Mouse (Mus musculus): ENCODE results near the gene Olfr731. TPM values are rescaled to one million over a fixed set of nuclear protein-coding genes. Genes with fewer than 3 reads are reported as not detected.

The Olfr731 gene
- polyA plus RNA-seq (2014; fragmentation: Nextera tagmentation; extraction: Ambion mirVana), result not detected in 2 replicates

DNA sequence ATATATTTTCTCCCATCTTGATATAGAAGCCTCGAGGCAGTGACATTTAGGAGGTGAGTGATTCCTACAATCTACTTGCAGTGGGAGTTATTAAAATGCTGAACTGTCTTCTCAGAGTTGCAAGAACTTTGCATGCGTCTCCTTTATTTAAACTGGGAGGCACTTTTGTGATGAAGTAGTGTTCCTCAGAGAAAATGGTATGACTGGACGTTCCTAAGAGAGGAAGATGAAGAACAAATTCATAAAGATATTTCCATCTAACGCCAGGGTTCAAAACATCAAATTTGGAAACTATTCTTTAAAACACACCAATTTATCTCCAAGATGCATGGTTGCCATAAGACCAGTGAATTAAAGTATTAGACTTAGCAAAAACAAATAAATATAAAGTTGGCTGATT is at the start of gene Olfr731:
Gene Olfr731 (minus strand): TSS at position 101 of the 400 bp plus-strand sequence.
- Histone ChIP-seq H3K4me2 (replicated peaks; ENCODE audit: low read depth, low read length) (no peak within 1 kb of the TSS), H3K9ac (ENCODE audit: low read depth, low read length) (no peak within 1 kb of the TSS), H3K9me3 (ENCODE audit: control insufficient read depth, low read length) (no peaks in the 10 kb centered on the region), H3K36me3 (ENCODE audit: control insufficient read depth, insufficient read depth, low read length) (no peaks in the 10 kb centered on the region), H3K27me3 (ENCODE audit: control insufficient read depth, insufficient read depth, low read length) (no peaks in the 10 kb centered on the region), H3K27ac (ENCODE audit: low read depth, low read length) (no peak within 1 kb of the TSS), H3K4me1 (replicated peaks; ENCODE audit: control insufficient read depth, insufficient read depth, low read length) (no peaks in the 10 kb centered on the region), H3K4me3 (ENCODE audit: low read depth, low read length) (no peak within 1 kb of the TSS)
- ATAC-seq (ENCODE audit: low FRiP score) (no peak), DNase-seq (ENCODE audit: low spot score) (no peak)
- WGBS, result 89% methylated on average over 4 of the region's 4 CpGs

DNA sequence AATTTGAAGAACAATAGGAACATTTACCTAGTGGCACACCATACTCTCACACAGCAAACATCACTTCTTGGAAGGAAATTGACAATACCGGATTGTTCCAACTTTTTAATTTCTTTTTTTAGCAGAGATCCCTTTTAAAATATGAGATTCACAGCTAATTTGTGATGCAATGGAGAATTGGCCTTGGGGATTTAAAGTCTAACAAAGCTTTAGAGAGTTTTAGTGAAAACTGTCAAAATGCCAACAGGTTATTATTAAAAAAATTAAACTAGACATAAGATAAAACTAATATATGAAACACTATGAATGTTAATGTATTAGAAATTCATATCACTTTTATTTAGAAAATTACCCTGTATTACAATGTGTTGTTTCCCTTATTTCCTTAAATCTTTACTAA is 42.4 kb upstream of the Olfr731 start, which contains the start of gene Olfr732:
Gene Olfr732 (minus strand): TSS at position 101 of the 400 bp plus-strand sequence.
- H3K4me2 ChIP-seq (replicated peaks; ENCODE audit: low read depth, low read length), result no peak within 1 kb of the TSS
- H3K27ac ChIP-seq (ENCODE audit: low read depth, low read length), result no peak within 1 kb of the TSS
- H3K4me3 ChIP-seq (ENCODE audit: low read depth, low read length), result no peak within 1 kb of the TSS
- no peaks in the 10 kb centered on the region for H3K36me3 ChIP-seq (ENCODE audit: control insufficient read depth, insufficient read depth, low read length)
- 98% methylated on average over 1 of the region's 1 CpGs for WGBS
- H3K9ac ChIP-seq (ENCODE audit: low read depth, low read length), result no peak within 1 kb of the TSS
- H3K27me3 ChIP-seq (ENCODE audit: control insufficient read depth, insufficient read depth, low read length), result no peaks in the 10 kb centered on the region
- no peak for DNase-seq (ENCODE audit: low spot score)
- no peaks in the 10 kb centered on the region for H3K4me1 ChIP-seq (replicated peaks; ENCODE audit: control insufficient read depth, insufficient read depth, low read length)
- no peaks in the 10 kb centered on the region for H3K9me3 ChIP-seq (ENCODE audit: control insufficient read depth, low read length)
- no peak for ATAC-seq (ENCODE audit: low FRiP score)

DNA sequence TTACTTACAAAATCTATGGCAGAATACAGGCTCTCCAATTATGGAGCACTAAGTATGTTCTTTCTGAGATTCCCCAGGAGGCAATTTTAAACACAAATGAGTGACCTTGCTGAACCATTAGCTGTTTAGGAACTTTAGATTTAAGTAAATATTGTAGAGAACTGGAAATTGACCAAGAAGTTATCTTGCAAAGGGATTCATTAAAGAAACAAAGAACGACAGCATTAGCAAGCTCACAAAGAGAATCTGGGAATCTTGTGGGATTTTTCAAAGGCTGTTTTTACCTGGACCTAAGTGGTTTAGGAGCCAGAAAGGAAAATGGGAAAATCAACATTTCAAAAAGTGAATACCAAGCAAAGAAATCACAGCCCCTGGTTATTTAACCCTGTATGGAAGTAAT is 53.6 kb downstream of the Olfr731 start, which contains the start of gene Olfr730:
Gene Olfr730 (minus strand): TSS at position 101 of the 400 bp plus-strand sequence.
- no peaks in the 10 kb centered on the region for H3K27me3 ChIP-seq (ENCODE audit: control insufficient read depth, insufficient read depth, low read length)
- WGBS, result 68% methylated on average over 1 of the region's 1 CpGs
- no peaks in the 10 kb centered on the region for H3K9me3 ChIP-seq (ENCODE audit: control insufficient read depth, low read length)
- DNase-seq (ENCODE audit: low spot score) (no peak), ATAC-seq (ENCODE audit: low FRiP score) (no peak)
- H3K36me3 ChIP-seq (ENCODE audit: control insufficient read depth, insufficient read depth, low read length), result no peaks in the 10 kb centered on the region
- H3K9ac ChIP-seq (ENCODE audit: low read depth, low read length), result no peak within 1 kb of the TSS
- H3K4me1 ChIP-seq (replicated peaks; ENCODE audit: control insufficient read depth, insufficient read depth, low read length), result no peaks in the 10 kb centered on the region
- H3K4me2 ChIP-seq (replicated peaks; ENCODE audit: low read depth, low read length), result no peak within 1 kb of the TSS
- H3K4me3 ChIP-seq (ENCODE audit: low read depth, low read length), result no peak within 1 kb of the TSS
- no peak within 1 kb of the TSS for H3K27ac ChIP-seq (ENCODE audit: low read depth, low read length)

Other genes with a start within 250 kb of the Olfr731 start
- gene Olfr725, start 201.5 kb downstream of the Olfr731 start, polyA plus RNA-seq (2014; fragmentation: Nextera tagmentation; extraction: Ambion mirVana), result not detected in 2 replicates
- gene Olfr726, start 150.9 kb downstream of the Olfr731 start, polyA plus RNA-seq (2014; fragmentation: Nextera tagmentation; extraction: Ambion mirVana), result not detected in 2 replicates
- not detected in 2 replicates for gene Olfr727, start 118.7 kb downstream of the Olfr731 start, polyA plus RNA-seq (2014; fragmentation: Nextera tagmentation; extraction: Ambion mirVana)
- gene Olfr728, start 99.2 kb downstream of the Olfr731 start, polyA plus RNA-seq (2014; fragmentation: Nextera tagmentation; extraction: Ambion mirVana), result not detected in 2 replicates
- gene Olfr729, start 89.0 kb downstream of the Olfr731 start, polyA plus RNA-seq (2014; fragmentation: Nextera tagmentation; extraction: Ambion mirVana), result 0.03 TPM in 1 of 2 replicates, not detected in the other
- not detected in 2 replicates for gene Olfr730, start 53.7 kb downstream of the Olfr731 start, polyA plus RNA-seq (2014; fragmentation: Nextera tagmentation; extraction: Ambion mirVana)
- gene Olfr732, start 42.3 kb upstream of the Olfr731 start, polyA plus RNA-seq (2014; fragmentation: Nextera tagmentation; extraction: Ambion mirVana), result not detected in 2 replicates
- not detected in 2 replicates for gene Olfr733, start 59.7 kb upstream of the Olfr731 start, polyA plus RNA-seq (2014; fragmentation: Nextera tagmentation; extraction: Ambion mirVana)
- not detected in 2 replicates for gene Olfr734, start 84.9 kb upstream of the Olfr731 start, polyA plus RNA-seq (2014; fragmentation: Nextera tagmentation; extraction: Ambion mirVana)
- gene Olfr735, start 107.0 kb upstream of the Olfr731 start, polyA plus RNA-seq (2014; fragmentation: Nextera tagmentation; extraction: Ambion mirVana), result not detected in 2 replicates
- gene Tlr11, start 116.0 kb upstream of the Olfr731 start, polyA plus RNA-seq (2014; fragmentation: Nextera tagmentation; extraction: Ambion mirVana), result not detected in 2 replicates
- gene Olfr736, start 139.3 kb upstream of the Olfr731 start, polyA plus RNA-seq (2014; fragmentation: Nextera tagmentation; extraction: Ambion mirVana), result not detected in 2 replicates
- gene Olfr738, start 165.7 kb upstream of the Olfr731 start, polyA plus RNA-seq (2014; fragmentation: Nextera tagmentation; extraction: Ambion mirVana), result not detected in 2 replicates
- gene Olfr739, start 176.8 kb upstream of the Olfr731 start, polyA plus RNA-seq (2014; fragmentation: Nextera tagmentation; extraction: Ambion mirVana), result not detected in 2 replicates
- not detected in 2 replicates for gene Olfr740, start 203.7 kb upstream of the Olfr731 start, polyA plus RNA-seq (2014; fragmentation: Nextera tagmentation; extraction: Ambion mirVana)
- gene Olfr741, start 230.9 kb upstream of the Olfr731 start, polyA plus RNA-seq (2014; fragmentation: Nextera tagmentation; extraction: Ambion mirVana), result not detected in 2 replicates